Mouse (Mus musculus) lung, postnatal 0 days (tissue): ENCODE measurements at regions not wholly inside any gene's neighbourhood (a gene's known extent, or its start where the extent isn't known, plus 50 kb on each side); places are given as distances from the start of the nearest gene placed in this dataset.

Source experiments
- CTCF ChIP-seq: IDR thresholded peaks from 2 replicates; pipeline ENCODE4 v1.5.1; 2016; ENCODE audit warnings: antibody characterized with exemption, mild to moderate bottlenecking
- EP300 ChIP-seq: IDR thresholded peaks from 2 replicates; pipeline ENCODE4 v1.6.1; 2016; ENCODE audit warnings: antibody characterized with exemption, mild to moderate bottlenecking, control low read depth

DNA sequence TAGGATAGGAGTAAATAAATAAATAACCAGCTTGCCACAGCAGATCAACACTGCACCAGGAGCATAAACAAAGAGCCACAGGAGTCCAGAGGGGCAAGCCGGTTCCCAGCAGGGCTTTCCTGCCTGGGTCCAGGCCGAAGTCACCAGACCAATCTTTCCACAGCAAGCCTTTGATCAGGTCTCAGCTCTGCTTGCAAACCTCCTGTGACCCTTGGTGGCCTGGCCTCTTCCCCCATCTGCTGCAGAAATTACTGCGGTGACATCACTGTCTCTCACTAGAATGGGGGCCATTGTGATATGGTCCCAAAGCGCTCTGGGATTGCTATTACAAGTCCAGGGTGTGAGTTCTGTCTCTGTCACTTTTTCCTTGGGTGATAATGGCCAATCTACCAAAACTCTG is 99.9 kb upstream of the Hmga2 start:
- TF ChIP-seq CTCF (no peak), EP300 (no peak)
